Mouse (Mus musculus) embryonic stem cell, embryonic (primary cell): ENCODE results near the gene Pnkd.

Experiments used
- CTCF ChIA-PET, 4 experiments: fragments of 300-600 bp in 2 of 4; fragments of 350-600 bp in 2 of 4; sonication (Branson Sonifier 250); formaldehyde crosslinking; loops; one replicate each; lab custom pipeline; 2022; ENCODE audit warnings: inconsistent platforms in 2 of 4; lab: Charles Lee
- POLR2A ChIA-PET, 4 experiments: fragments of 300-600 bp in 2 of 4; fragments of 350-600 bp in 2 of 4; sonication (Branson Sonifier 250); formaldehyde crosslinking; loops; one replicate each; lab custom pipeline; 2022; ENCODE audit warnings: antibody characterized with exemption in 4 of 4, inconsistent platforms in 1 of 4; lab: Charles Lee

Pnkd gene

DNA sequence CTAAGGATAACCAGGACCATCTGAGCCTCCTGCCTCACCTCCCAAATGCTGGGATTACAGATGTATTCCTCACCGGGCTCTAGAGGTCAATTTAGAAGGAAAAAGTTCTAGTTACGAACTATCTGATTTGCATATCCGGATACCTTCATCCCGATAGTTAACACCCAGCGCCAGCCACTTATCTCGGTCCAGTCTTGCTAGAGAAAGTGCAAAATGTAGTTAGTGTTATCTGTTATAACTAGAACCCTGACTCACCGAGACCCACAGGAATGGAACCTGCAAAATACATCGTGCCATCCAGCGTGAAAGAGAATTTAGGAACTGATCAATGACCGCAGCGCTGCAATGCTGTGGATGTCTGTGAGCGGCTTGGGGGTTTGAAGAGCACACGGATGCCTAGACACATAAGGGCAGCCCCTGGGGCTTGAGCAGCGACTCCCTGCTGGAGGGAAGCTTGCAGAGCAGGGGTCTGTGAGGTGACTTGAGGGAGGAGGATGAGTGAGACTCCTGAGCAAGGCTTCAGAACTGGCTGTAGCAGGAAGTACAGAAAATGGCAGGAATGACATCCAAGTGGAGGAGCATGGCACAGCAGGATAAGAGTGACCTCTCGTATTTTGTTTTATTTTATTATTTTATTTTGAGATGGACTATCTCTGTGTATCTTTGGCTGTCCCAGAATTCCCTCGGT lies 116.4 kb downstream of the Pnkd start:
- ChIA-PET POLR2A (interaction anchor here in 2 of 4 experiments (1.2 to 3.0 kb wide), 4 partner anchors 14 to 116 kb away, joined by 3 to 12 read pairs (median 8); partner anchors contain the start of genes Aamp (in 1 of the 2) and Pnkd (in 1 of the 2)), CTCF (no interaction called here)
